Mouse (Mus musculus) layer of hippocampus, adult 9-10 months (tissue): Measurements from ENCODE around the gene Cers5.
"Not testable (repeated sequence)": the region's sequence is repeated elsewhere in the genome, so short reads cannot be mapped to it uniquely, and the experiment has no call there.

Experiments
- DNase-seq: peaks from one replicate; pipeline ENCODE4 v3.0.0; 2022; ENCODE audit warnings: low spot score

Gene Cers5

DNA sequence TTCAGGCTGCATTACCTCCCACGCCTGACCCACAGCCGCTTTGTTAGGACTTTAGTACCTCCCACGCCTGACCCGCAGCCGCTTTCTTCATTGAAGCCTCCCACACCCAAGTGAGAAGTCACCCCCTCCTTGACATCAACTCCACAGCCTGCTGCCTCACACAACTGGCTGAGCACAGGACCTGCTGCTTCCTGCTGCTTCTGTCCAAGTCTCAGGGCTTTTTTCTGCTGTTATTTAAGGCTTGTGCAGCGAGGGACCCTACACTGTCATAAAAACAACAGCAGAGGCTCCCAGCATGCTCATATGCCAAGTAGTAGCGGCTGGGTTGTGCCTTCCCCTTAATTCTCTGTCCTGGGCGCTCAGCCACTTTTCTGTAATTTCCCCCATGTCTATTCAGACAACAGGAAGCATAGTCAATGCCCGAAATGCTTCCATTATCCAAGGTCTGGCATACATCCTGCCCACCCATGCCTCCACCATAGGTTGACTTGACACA lies 15.0 kb upstream of the Cers5 start:
- DNase-seq: no peak

DNA sequence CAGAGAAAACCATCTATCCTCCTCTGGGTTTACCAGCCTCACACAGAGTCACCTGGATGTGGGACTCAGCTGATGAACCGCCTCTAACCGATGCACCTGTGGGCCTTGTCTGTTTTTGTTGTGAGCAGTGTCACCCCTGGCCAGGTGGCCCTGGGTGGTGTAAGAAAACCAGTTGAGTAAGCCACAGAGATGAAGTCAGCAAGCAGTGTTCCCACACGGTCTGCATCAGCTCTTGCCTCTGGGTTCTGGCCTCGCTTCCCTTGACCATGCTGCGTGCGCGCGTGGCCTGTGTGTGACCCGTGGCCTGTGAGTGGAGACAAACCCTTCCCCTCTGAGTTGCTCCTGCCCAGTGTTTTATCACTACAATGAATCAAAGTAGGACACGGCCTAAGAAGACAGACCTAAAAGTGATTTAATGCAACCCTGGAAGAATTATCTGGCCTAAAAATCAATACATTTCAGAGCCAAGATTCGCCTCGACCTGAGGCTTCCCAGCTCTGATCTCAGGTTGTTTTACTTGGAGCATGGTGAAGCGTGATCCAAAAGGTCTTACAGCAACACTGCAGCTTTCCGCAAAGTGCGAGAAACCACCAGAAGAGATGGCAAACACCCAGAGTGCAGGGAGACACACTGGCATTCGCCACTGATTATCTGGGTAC lies 6.1 kb upstream of the Cers5 start:
- no peak for DNase-seq

- DNase-seq: peak; percentile 20
Measured at GRCm38 (mm10) chr15:99778148-99778547, 5.5 kb upstream of the Cers5 start.

GRCm38 (mm10) chr15:99772925-99773324 lies 240 bp upstream of the Cers5 start:
- DNase-seq: no peak

DNA sequence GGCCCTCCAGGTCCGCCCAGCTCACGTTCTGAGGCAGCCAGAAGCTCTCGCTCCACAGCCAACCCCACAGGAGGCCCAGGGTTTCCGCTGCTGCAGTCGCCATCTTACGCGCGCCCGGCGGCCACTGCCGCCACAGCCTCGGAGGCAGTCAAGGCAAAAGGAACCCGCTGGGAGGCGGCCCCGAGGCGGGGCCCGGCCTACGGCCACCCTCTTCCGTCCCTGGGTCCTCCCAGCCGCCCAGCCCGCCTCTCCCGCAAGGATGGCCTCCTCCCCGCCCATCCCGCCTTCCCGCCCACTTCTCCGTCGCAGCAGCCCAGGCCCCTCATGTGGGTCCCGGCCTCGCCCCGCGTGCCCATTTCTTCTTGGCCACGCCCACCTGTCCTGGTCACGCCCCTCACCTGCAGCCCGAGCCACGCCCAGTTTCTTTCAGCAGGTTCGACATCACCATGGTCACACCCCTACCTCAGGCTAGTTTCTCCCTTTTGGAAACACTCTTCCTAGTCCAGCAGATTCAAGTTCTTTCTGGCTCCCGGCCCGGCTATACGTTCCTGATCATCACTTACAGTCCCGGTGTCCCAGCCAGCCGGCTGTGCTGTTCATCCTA lies 306 bp downstream of the Cers5 start:
- DNase-seq: peak; percentile 57

DNA sequence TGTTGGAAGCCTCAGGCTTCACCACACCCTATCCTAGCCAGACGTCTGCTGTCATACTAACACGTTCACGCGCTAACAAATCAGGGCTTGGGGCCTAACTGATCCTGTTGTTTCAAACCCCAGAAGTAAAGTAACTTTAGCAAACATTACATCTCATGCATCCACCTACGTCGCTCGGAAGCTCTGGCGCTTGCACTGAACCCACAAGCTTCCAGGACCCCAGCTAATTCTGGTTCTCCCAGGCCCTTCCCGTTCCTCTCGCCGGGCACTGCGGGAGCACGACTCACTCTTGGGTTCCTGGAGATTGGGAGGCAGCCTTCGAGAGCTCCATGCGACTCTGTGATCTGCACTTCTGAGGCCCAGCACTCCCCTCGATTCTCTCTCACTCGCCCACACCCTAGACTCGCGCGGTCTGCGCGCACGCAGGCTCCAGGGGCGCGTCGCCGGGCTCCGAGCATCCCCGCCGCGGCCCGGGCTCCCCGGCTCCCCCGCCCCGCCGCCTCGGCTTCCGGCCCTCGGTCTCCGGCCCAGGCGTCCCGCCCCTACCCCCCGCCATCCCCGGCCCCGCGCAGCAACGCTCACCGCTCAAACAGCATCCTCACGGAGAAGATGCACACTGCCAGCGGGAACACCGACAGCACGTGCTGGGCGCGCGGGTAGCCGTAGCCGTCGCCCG lies 946 bp downstream of the Cers5 start:
- peak; percentile 15 for DNase-seq

GRCm38 (mm10) chr15:99771004-99771500 lies 1.6 kb downstream of the Cers5 start:
- no peak for DNase-seq

GRCm38 (mm10) chr15:99768761-99769160 lies 3.9 kb downstream of the Cers5 start:
- DNase-seq: no peak

DNA sequence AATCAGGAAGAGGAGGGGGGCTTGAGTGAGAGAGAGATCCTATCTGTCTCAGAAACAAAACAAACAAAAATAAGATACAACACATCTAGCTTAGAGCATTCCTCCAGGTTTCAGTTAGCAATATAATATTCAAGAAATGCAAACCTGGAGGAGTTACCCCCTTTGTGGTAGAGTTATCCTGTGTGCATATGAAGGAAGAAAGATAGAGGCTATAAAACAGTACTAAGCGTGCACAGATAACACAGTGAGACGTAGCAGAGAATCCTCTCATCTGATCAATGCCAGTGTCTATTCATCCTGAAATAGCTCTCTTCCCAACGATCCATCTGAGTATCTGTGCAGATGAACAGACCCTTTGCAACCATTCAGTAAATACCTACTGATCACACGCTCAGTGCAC lies 5.2 kb downstream of the Cers5 start:
- no peak for DNase-seq

DNA sequence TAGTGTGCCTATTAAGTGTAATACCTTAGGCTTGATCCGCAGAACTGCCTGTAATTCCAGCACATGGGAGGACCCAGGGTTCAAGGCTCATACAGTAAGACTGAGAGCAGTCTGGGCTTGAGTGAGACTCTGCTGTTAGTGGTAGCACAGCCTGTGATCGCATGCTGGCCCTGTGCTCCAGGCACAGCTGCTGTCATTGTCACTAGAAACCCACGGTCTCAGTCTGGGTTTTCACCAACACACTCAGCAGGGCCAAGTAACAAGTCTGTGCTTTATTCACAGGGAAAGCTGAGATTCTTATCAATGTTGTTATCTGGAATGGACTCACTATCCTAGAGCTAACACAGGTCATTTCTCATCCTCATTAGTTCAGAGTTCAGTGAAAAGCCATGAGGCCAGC lies 18.5 kb downstream of the Cers5 start:
- no peak for DNase-seq

DNA sequence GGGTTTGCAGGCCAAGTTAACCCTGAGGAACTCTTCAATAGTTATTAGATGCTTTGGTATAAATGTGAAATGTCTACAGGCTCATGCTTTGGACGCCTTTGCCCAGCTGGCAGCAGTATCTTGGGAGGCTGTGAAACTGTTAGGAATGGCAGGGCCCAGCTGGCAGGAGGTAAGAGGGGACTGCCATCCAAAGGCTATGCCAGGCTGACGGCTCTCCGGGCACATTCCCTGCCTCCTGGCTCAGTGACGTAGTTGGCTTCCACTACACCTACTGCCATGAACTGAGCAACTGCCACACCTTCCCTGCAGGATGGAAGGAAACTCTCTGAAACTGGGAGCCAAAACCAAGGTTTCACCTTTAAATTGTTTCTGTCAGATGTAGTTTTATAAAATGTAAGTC lies 32.5 kb downstream of the Cers5 start:
- DNase-seq: no peak

DNA sequence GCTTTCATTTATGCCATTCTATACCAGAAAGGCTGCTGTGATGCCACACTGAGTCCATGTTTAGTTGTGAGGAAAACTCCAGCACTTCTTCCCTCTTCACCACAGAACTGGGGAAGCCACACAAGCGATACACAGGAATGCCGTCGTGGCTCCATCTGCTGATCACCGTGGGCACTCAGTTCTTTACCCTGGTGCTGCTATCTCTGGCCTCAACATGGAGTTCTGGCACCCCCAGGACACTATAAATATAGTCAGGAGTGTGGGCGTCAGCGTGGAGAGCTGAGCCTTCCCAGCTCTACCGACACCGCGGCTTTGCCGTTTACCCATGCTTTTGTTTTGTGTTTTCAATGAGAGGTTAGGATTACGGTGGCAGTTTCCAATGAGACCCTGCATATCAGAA lies 36.0 kb downstream of the Cers5 start:
- no peak for DNase-seq

DNA sequence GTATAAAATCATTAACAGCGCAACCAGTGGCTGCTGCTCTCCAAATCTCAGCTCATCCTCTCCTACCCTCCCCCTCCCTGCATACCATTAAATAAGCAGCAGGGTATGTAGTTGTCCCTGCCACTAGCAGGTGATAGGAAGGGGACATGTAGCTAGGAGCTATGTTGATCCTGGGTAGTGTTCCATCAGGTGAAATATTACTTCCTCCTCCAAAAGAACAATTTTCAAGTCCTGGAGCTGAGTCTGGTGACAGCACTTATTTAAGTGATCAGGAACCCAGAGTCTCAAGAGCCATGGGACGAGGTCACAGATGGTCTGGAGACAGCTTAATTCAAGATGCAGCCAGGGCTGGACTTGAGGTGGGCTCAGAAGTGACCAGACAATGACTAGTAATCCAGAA lies 37.1 kb downstream of the Cers5 start:
- DNase-seq: peak; percentile 100

- no peak for DNase-seq
Measured at GRCm38 (mm10) chr15:99733186-99733585, 39.5 kb downstream of the Cers5 start.

GRCm38 (mm10) chr15:99731678-99732077 lies 41.0 kb downstream of the Cers5 start:
- DNase-seq: no peak

GRCm38 (mm10) chr15:99731167-99731566 lies 41.5 kb downstream of the Cers5 start:
- no peak for DNase-seq

DNA sequence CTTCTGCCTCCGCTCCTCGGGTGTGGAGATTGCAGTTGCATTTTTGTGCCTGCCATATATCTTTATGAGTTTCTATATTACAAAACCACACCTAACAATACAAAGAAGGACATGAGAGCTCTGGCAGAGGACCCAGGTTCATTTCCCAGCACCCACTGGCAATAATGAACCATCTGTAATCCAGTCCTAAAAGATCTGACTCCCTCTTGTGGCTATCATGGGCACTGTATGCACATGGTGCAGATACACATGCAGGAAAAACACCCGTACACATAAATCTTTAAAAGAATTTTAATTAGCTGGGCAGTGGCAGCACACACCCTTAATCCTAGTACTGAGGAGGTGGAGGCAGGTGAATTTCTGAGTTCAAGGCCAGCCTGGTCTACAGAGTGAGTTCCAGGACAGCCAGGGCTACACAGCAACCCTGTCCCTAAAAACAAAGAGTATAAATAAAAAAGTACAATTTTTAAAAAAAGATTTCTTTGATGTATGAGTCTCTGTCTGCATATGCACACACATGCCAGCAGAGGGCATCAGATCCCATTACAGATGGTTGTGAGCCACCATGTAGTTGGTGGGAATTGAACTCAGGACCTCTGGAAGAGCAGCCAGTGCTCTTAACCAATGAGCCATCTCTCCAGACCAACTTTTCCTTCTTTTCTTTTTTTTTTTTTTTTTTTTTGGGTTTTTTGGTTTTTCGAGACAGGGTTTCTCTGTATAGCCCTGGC lies 43.5 kb downstream of the Cers5 start:
- DNase-seq: no peak

DNA sequence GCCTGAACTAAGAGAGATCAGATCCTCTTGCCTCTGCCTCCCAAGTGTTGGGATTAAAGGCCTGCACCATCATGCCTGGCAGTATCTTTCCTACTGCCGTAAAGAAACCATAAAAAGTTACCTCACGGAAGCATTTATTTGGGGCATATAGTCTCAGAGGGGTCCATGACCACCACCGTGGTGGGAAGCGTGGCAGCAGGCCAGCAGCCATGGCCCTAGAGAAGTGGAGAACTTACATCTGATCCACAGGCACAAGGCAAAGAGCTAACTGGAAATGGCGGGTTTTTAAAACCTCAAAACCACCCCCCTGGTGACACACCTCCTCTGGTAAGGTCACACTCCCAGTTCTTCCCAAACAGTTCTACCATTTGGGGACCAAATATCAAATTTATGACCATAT lies 44.5 kb downstream of the Cers5 start:
- DNase-seq: no peak

DNA sequence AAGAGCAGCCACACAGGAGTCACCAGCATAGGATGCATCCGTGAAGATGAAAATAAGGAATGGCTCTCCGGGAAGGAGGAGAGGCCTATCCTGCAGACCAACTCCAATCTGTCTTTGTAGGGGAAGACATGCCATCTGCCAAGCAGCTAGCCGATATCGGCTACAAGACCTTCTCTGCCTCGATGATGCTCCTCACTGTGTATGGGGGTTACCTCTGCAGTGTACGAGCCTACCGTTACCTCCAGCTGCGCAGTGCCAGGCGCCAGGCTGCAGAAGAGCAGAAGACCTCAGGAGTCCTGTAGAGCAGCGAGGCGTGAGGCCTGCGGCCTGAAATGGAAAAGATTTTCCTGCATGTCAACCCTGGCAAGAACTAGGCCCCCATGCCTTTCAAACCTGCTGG lies 45.2 kb downstream of the Cers5 start:
- no peak for DNase-seq

DNA sequence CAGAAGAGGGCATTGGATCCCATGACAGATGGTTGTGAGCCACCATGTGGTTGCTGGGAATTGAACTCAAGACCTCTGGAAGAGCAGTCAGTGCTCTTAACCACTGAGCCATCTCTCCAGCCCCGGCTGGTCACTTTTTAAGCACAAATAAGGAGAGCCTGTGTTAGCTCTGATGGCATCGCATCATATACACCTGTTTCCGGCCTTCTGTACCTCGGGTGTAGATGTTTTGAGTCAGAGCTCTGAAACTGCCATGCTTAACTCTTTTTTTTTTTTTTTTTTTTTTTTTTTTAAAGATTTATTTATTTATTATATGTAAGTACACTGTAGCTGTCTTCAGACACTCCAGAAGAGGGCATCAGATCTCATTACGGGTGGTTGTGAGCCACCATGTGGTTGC lies 45.6 kb downstream of the Cers5 start:
- DNase-seq: not testable (repeated sequence)

- DNase-seq: no peak
Measured at GRCm38 (mm10) chr15:99726549-99726948, 46.1 kb downstream of the Cers5 start.

- DNase-seq: peak; percentile 98
Measured at GRCm38 (mm10) chr15:99725341-99726155, 47.1 kb downstream of the Cers5 start, which contains the start of gene Cox14. Gene Cox14 (plus strand): TSS chr15:99725618.
